Mouse (Mus musculus) gastrocnemius, adult 18-20 months (tissue): ENCODE measurements at regions not wholly inside any gene's neighbourhood (a gene's known extent, or its start where the extent isn't known, plus 50 kb on each side); places are given as distances from the start of the nearest gene placed in this dataset.
"Not testable (repeated sequence)": the region's sequence is repeated elsewhere in the genome, so short reads cannot be mapped to it uniquely, and the experiment has no call there.

Experiments
- DNase-seq: peaks from one replicate; pipeline ENCODE4 v3.0.0; 2021; ENCODE audit warnings: low spot score

DNA sequence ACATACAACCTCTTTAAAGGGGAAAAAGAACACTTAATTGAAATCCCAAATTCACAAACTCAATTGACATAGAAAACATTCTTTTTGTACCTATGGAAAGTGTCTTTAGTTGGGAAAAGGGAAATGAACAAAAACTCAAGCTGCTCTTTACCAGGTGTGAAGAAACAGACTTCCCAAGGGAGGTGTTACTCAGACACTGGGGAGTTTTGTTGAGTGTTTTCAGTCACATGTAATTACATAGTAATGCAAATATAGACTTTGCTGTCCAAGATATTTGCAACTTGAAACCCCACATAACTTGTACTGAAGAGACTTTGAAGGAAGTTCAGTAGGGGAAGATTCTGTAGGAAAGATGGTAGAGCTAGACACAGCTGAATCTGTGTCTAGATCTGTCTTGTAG is 547.7 kb upstream of the Zfp960 start:
- no peak for DNase-seq

DNA sequence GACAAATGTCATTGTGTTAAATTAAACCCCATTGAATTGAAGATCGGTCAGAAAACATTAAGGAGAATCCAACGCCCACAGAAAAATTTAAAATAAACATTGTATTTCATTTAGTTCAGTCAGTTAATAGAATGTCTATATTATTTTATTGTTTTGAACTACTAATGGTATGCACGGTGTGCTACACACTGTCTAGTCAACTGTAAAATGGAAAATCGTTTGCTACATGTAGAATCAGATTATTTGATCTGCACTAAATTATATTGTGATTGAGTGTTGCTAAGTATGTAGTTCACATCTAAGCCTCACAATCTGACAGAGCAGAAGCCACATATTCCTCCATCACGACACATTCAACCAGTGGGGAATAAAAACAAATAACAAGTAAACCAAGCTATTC is 570.0 kb upstream of the Zfp960 start:
- no peak for DNase-seq

DNA sequence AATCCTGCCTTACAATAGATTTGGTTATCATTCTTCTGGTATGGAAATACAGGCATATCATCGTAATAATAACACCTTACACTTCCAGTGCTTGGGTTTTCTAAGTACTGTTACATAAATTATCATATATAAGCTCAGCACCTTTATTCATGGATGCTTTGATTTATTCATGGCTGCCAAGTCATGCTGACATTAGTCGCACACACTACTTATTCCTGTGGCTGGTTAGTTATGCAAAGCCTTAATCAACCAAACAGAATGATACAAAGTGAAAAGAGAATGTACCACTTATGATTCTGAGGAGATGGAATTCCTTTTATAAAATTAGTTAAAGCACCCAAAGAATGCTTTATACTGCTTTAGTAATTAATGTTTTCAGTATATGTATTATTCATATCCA is 570.4 kb upstream of the Zfp960 start:
- DNase-seq, result no peak

DNA sequence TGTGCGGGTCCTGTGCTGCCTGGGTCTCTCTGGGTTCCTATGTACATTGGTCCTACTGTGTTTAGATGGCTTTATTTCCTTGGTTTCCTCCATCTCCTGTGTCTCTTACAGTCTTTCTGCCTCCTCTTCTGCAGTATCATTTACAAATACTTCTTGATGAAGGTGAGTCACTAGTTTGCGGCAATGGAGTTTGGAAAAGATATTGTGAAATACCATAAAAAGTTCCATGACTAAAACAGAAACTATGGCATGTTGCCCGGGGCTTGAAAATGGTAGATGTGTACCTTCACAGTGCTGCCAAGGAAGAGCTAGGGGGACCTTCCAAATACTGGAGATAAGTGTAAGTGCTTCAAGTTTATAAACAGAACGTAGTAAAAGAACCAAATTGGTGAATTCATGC is 571.4 kb upstream of the Zfp960 start:
- DNase-seq, result no peak

DNA sequence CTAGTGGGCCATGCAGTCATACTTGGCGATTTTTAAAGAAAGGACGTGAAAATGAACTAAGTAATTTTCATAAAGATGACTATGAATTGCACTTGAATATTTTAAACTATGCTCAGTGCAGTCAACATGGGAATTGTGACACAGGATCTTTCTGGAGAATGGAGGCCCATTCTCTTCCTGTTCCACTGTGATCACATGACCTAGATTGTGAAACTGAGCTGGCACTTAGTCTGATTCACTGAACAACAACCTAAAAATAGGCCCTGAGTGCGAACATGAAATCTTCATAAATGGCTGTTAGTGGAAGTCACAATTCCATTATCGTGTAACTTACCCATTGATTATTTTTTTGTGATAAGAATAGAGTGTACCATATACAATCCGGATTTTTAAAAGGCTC is 577.6 kb upstream of the Zfp960 start:
- peak; percentile 3 for DNase-seq

DNA sequence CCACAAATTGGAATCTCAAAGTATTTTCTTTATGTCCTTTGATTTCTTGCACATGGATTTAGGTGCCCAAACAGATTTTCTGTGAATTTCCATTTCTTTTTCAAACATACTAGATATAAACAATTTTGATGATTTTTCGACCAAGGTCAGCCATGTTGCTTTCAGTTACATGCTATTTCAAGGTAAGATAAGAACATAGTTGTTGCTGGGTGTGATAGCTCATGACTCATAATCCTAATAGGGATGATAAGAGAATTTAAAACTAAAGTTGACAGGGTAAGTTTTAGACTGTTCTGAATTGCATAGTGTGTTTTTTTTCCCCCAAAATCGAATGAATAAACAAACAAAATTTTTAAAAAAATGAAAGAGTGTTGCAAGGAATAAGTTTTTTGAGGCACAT is 579.9 kb upstream of the Zfp960 start:
- no peak for DNase-seq

DNA sequence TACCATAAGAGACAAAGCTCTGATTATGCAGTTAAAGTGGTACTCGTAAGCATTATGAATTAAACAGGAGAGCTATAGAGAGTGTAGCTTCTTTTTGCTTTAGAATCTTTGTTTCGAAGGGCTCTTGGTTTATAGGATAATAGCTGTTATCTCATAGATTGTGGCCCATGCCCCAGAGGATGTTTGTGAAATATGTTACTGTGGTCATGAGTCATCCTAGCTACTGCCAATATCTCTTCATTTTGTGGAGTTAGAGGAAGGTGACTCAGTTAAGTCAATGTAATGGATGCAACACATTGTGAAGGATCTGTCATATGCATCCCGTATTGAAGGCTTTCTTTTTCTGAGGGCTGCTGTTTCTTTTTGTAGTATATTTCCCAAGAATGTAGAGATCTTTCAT is 582.2 kb upstream of the Zfp960 start:
- no peak for DNase-seq

DNA sequence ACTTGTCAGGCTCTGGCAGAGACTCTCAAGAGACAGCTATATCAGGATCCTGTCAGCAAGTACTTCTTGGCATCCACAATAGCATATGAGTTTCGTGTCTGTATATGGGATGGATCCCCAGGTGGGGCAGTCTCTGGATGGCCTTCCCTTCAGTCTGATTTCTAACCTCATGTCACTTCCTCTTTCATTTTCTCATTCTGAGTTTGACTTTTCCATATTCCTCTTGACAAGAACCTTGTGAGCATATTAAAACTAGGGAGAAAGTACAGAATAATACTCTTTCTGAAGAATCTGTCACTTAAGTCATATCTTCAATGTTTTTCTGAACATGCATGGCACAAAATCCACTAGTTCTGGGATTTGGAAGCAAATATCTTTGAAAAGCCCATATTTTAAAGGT is 583.3 kb upstream of the Zfp960 start:
- no peak for DNase-seq

DNA sequence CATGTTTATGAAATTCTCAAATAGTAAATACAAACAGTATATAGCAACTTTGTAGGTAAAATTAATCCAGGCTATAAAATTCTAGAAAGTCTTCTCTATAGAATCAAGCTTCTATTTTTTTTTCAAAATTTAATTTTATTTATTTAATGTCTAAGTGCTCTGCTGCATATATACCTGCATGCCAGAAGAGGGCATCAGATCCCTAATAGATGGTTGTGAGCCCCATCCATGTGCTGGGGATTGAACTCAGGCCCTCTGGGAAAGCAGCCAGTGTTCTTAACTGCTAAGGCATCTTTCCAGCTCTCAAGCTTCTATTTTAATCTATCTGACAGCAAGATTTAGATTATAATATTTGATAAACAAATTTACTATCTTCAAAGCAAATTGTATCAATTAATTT is 602.7 kb upstream of the Zfp960 start:
- DNase-seq, result no peak

DNA sequence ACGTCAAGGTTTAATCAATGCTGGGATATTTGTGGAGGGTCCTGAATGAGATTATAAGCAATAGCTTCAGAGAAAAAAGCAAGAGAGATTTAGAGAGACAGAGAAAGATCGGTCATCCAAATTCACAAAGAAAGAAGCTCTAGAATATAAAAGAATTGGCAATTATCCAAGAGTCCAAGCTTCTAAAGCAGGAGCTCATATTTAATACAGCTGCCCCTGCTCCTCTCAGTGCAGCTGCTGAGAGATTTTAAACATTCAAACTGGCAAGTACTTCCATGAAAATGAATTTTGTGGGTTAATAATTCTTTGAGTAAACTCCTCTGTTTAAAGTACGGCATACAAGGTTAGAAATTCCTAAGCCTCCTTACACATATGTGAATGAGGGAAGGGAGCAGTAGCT is 610.8 kb upstream of the Zfp960 start:
- DNase-seq, result no peak

DNA sequence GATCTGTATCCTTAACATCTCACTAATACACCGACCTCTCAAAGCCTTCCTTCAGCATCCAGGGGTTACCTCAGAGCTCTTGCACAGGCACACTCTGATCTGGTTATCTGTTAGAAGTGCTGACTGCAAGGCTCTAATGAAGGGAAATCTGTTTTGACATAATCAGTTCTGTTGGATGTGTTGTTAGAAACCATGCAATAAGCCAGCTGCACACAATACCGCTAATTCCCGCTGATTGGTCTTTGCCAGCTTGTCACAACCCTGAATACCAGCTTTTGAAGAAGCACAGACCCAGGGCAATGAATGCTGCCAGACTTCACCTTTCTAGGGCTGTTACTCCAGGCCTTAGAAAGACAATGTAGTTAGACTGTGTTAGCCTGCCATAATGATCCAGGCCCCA is 613.7 kb upstream of the Rgmb start:
- DNase-seq, result no peak

DNA sequence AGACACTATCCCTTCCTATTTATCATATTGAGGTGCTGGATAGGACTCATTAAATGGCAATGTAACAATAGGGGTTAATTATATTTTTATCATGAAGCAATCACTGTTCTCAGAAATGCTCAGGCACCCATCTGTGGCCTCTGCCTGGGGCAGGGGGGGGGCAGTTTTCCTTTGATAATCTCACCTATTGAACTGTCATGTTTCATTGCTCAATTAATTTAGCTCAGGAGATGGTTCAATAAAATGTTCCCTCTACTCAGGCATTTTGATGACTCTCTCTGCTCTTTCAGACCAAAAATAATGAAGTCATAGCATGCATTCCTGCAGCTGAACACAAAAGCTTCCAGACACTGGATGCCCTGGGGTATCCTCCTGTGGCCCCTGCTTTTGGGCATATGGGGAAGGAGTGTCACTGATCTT is 564.4 kb upstream of the Rgmb start:
- no peak for DNase-seq

DNA sequence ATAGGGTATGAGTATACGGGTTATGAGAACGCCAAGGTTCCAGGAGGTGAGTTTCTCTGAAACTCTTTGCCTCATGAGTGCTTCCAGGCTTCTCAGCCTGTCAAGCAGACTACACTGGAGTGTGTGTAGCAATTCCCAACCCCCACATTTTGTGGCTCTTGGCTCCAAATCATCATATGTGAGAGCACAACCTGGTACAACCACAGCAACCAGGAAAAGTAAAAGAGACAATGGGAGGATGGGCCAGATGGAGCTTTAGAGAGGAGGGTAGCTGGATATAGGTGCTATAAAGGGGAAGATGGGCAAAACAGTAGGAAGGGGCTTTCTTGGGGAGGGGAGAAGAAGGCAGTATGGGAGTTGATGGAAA is 544.0 kb upstream of the Rgmb start:
- not testable (repeated sequence) for DNase-seq

DNA sequence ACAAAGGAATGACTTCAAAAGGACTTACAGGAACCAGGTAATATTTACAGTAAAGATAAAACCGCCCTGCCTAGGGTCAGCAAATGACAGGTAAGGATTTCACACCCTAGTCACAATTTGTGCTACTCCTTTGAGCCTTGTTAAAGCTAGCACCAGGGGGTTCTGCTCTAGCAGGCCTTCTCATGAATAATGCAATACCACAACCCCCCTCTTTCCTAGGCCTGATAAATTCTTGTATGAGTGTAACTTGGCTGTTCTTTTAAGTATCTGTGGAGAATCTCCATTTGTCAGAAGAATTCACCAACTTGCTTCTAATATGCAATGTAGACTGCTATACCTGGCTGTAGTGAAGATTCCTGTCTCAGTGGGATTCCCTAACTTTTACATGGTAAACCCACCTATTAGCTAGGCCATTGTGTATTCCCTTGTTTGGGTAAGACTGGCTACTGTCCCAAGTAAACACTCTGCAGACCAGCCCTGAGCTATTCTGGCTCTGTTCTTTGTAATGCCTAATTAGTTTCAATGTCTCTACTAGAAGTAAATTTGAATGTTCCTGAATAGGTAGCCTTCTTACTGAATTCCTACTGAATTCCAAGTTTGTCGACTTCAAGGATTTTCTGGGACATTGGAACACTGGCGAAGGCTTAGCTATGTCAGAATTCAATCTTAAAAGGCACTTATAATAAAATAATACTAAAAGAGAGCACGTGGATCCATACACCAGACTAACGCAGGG is 543.4 kb upstream of the Rgmb start:
- not testable (repeated sequence) for DNase-seq

DNA sequence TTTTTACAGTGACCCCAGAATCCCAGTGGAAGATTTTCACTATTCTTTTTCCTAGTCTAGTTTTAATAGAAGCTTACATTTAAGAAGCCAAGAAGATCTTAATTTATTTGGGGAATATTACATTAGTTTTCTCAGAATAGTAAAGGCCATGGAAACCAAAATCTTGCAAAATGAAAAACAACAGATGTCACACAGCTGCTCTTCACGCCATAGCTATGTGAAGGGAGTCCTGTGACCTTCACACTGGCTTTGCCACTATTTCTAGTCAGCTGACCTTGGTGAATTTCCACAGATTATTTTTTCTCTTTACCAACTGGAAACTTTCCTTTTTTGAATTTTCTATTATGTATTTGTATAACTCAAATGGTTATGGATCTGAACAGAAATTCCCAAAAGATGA is 542.1 kb upstream of the Rgmb start:
- DNase-seq, result peak; percentile 1

DNA sequence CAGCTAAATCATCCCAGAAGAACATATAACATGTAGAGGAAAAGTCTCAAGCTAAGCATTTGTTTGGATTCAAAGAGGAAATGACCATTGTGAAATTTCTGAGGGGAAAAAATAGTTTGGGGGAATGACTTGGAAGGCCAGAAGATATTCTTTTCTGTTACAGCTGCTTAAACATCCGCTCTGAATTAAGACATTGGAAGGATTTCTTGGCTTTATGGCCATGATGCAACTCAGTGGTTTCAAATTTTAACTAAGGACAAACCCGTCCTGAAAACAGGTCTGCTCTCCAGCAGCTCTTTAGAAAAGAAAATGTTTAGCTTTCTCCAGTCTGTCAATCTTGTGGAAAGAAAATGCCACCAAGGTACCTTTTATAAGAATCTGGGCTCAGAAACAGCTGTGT is 513.2 kb upstream of the Rgmb start:
- DNase-seq, result peak; percentile 20

DNA sequence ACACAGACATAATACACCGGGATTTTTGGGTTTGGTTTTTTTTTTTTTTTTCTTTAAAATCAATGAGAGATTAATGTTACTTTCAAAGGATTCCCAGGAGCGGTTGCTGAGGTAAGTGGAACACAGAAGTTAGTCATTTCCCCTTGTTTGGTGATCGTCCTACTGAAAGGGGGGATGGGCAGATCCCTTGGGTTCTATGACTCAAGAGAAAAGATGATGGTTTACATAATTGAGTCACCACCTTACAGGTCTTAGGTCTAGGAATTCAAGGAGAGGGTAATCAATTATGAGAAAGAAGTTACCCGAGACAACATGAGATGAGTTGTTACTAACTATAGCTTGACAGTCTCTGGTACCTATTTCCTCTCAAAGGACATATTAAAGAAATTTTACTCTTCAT is 511.9 kb upstream of the Rgmb start:
- no peak for DNase-seq

DNA sequence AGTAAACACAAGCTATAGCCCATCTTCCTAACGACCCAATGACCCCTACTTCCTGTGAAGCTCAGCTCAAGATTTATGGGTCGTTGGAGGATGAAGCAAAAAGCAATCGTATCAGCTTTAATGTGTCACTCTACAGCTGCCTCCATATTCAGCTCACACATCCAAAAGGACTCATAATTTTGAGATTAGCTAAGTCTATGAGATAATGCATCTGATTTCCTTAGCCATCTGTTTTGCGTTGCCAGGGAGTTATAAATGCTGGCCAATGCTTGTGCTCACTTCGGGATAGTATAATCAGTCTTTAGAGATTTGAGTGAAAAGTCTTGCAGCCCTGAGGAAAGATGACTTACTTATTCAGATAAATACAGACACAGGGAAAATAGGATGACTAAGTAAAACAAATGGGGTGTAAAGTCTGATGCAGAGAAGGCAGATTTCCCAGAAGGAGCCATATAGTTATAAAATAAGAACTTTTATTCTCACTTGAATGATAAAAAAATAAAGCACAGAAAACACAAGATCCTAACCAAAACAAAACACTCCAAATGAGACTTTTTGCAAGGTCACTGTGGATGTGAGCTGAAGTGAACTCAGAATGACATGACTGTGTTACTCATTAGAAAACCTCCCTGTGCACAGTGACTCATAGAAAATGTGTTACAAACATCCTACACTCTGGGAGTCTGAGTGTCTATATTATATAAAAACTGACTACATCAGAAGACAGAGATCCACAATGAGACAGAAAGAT is 509.1 kb upstream of the Rgmb start:
- DNase-seq, result peak; percentile 24

DNA sequence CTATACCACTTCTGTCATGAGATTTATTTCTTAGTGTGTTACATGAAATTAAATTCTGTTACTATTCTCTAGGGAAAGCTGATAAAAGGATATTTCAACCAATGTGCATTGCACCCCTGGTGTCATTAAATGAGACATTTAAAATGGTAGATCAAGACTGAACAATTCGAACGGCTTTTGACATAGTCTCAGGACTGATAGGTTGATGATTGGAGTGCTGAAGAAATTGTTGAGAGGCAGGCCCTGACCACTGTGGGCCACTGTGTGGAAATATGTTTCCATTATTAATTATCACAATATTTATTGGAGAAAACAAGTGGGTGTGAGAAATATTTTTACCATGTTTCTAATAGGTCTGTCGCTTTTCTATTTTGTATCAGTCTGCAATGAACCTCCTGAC is 481.1 kb upstream of the Rgmb start:
- DNase-seq, result no peak

DNA sequence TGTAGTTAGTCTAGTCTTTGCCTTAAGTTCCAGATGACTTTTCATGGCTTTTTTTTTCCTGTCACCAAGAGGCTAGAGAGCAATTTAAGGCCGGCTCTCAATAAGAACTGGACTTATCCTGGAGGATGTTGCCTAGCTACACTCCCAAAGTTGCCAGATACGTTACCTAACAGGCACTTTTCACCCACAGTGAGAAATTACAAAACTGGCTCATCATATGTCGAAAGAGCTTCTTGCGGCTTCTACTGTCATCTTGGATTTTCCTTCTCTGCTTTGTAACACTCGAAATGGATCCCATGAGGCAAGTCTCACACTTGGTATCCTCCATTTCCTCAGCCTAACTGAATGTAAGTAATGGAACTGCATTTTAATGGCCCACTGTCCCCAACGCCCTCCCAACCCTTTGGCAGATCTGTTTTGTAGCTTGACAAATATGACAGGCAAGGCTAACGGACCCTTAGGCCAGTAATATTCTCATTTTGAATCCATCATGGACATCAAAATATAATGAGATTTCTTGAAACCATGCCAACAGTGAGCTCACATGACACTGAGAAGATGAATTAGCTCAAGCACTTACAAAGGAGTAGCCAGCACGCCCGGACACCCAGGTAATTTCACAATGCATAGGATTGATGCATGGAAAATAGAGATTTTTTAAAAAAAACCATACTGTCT is 480.5 kb upstream of the Rgmb start:
- no peak for DNase-seq

DNA sequence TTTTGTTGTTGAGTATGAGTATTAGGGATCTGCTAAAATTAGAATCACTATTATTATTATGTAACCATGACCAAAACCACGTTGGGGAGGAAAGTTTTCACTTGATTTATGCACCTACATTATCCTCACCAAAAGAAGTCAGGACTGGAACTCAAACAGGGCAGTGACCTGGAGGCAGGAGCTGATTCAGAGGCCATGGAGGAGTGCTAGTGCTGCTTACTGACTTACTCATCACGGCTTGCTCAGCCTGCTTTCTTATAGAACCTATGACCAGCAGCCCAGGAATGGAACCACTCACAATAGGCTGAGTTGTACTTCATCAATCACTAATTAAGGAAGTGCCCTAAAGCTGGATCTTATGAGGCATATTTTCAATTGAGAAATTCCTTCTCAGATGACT is 470.9 kb upstream of the Rgmb start:
- DNase-seq, result no peak

DNA sequence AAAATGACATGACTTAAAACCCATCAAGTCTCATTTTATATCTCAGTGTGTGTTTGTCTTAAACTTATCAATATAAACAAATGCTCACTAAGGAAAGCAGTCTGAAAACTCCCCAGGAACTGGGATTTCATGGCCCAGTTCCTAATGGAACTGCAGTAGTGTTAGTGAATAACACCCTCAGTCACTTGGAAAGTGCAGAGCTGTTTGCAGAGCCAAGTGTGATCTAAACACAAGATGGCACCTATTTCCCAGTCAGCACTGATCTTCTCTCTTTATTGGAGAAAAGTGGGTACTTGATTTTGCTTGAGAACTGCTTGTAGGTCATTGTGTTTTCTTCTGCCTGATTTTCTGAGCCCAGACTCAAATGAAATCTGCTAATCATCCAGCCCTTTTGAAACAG is 467.7 kb upstream of the Rgmb start:
- no peak for DNase-seq
